Mouse (Mus musculus) left cerebral cortex, postnatal 4 days (tissue): ENCODE data around the gene Cox11. TPM values are rescaled to one million over a fixed set of nuclear protein-coding genes. Genes with fewer than 3 reads are reported as not detected.

Experiments
- total RNA-seq, 2 experiments: library from RNA; stranded (reverse); gene quantifications; 2 replicates each; pipeline ENCODE4 v1.2.3; 2021

Gene Cox11
- total RNA-seq, 2 experiments from 2014 or later, result 24.6 to 27.9 TPM

Other genes with a start within 250 kb of the Cox11 start
- gene Hlf, start 247.3 kb upstream of the Cox11 start, total RNA-seq, result 10 to 100 TPM; 24.6 to 26.3 TPM
- 10 to 100 TPM; 10.1 to 10.2 TPM for gene Stxbp4, start 89 bp upstream of the Cox11 start, total RNA-seq
- gene Tom1l1, start 50.2 kb downstream of the Cox11 start, total RNA-seq, result 10 to 100 TPM; 15.1 to 15.8 TPM